Mouse (Mus musculus) myocyte (in vitro differentiated cells): Measurements from ENCODE around the gene Hibadh. TPM values are rescaled to one million over a fixed set of nuclear protein-coding genes. Genes with fewer than 3 reads are reported as not detected.

Experiments
- H3K27me3 ChIP-seq: one replicate; pipeline ENCODE4 v1.6.1; 2011; ENCODE audit not compliant: control insufficient read depth, insufficient read depth, insufficient read length
- H3K36me3 ChIP-seq: one replicate; pipeline ENCODE4 v1.6.1; 2011; ENCODE audit not compliant: control insufficient read depth, insufficient read depth
- H3K4me2 ChIP-seq: one replicate; pipeline ENCODE4 v1.6.1; 2011; ENCODE audit warnings: low read depth, control low read depth
- H3K4me3 ChIP-seq: one replicate; pipeline ENCODE4 v1.5.1; 2011; ENCODE audit warnings: mild to moderate bottlenecking, control low read depth, moderate library complexity
- H3K79me2 ChIP-seq: one replicate; pipeline ENCODE4 v1.6.1; 2011; ENCODE audit not compliant: control insufficient read depth, insufficient read depth
- H3ac ChIP-seq: one replicate; pipeline ENCODE4 v1.6.1; 2011; ENCODE audit not compliant: control insufficient read depth, insufficient read length
- CEBPB ChIP-seq: IDR thresholded peaks from 2 replicates; pipeline ENCODE4 v1.6.1; 2011; ENCODE audit warnings: mild to moderate bottlenecking, moderate library complexity; ENCODE audit not compliant: poor library complexity, insufficient read depth, severe bottlenecking
- E2F4 ChIP-seq: IDR thresholded peaks from one replicate; pipeline ENCODE4 v1.6.1; 2011; ENCODE audit warnings: mild to moderate bottlenecking, control low read depth, moderate library complexity; ENCODE audit not compliant: insufficient read depth
- MAX ChIP-seq: IDR thresholded peaks from one replicate; pipeline ENCODE4 v1.6.1; 2011; ENCODE audit warnings: low read depth, mild to moderate bottlenecking, control low read depth
- MYOD1 ChIP-seq, 3 experiments: IDR thresholded peaks; one replicate each; pipeline ENCODE4 v1.6.1; 2011; ENCODE audit warnings: control low read depth in 2 of 3, low read depth in 2 of 3, mild to moderate bottlenecking in 2 of 3, moderate library complexity in 1 of 3; ENCODE audit not compliant: insufficient read length in 2 of 3, control insufficient read depth in 1 of 3
- MYOG ChIP-seq, 3 experiments: IDR thresholded peaks; one replicate each; pipeline ENCODE4 v1.6.1; 2011; ENCODE audit warnings: control low read depth in 2 of 3, low read depth in 2 of 3, mild to moderate bottlenecking in 2 of 3; ENCODE audit not compliant: insufficient read length in 2 of 3, control insufficient read depth in 1 of 3, insufficient read depth in 1 of 3
- POLR2A ChIP-seq: IDR thresholded peaks from one replicate; pipeline ENCODE4 v1.6.1; 2011; ENCODE audit warnings: low read depth, mild to moderate bottlenecking, control low read depth, moderate library complexity; ENCODE audit not compliant: insufficient read length
- POLR2AphosphoS2 ChIP-seq: IDR thresholded peaks from one replicate; pipeline ENCODE4 v1.6.1; 2011; ENCODE audit warnings: low read depth, control low read depth; ENCODE audit not compliant: insufficient read length
- REST ChIP-seq: IDR thresholded peaks from one replicate; pipeline ENCODE4 v1.6.1; 2011; ENCODE audit warnings: mild to moderate bottlenecking, control low read depth, moderate library complexity; ENCODE audit not compliant: insufficient read depth, insufficient read length
- SRF ChIP-seq: IDR thresholded peaks from one replicate; pipeline ENCODE4 v1.6.1; 2011; ENCODE audit warnings: low read depth; ENCODE audit not compliant: control insufficient read depth, insufficient read length
- TCF12 ChIP-seq: IDR thresholded peaks from one replicate; pipeline ENCODE4 v1.6.1; 2011; ENCODE audit warnings: mild to moderate bottlenecking, control low read depth; ENCODE audit not compliant: poor library complexity, insufficient read depth, severe bottlenecking
- TCF3 ChIP-seq: IDR thresholded peaks from one replicate; pipeline ENCODE4 v1.6.1; 2011; ENCODE audit warnings: low read depth, control low read depth; ENCODE audit not compliant: insufficient read length
- USF1 ChIP-seq: IDR thresholded peaks from one replicate; pipeline ENCODE4 v1.6.1; 2011; ENCODE audit warnings: low read depth, mild to moderate bottlenecking, control low read depth, moderate library complexity
- polyA plus RNA-seq: library from polyadenylated mRNA; unstranded; fragments of >200 nt; fragmentation: generic; extraction: Trizol; gene quantifications from one replicate; pipeline ENCODE4 v1.2.1, GENCODE M21; 2012; ENCODE audit warnings: missing spikeins

Gene Hibadh
- polyA plus RNA-seq, 1 experiment = 37.0 TPM

DNA sequence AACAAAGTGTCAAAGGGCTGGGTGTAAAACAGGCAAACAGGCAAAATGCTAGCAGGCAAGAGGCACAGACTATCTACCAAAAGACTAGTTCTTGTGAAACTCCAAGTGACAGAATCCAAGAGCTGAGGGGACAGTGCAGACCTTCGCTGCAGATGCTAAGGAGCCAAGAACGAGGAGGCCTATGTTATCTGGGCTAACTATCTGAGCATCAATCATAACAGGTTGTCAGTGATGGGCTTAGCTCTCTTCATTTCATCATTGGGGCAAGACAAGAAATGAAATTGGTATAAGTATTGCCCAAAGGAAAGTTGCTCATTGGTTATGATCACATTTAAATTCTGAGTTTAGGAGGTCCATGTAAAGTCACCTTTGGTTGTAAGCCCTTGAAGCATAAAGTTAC lies 4.8 kb downstream of the Hibadh start:
- Histone ChIP-seq H3K4me2 (no peak overlapping the region), H3K27me3 (no peaks in the 10 kb centered on the region), H3K4me3 (no peak overlapping the region), H3ac (no peak overlapping the region), H3K79me2 (peaks cover 23% of the 10 kb centered on the region), H3K36me3 (no peaks in the 10 kb centered on the region)
- TF ChIP-seq POLR2A (no peak), CEBPB (no peak), SRF (no peak), MAX (no peak), REST (no peak), POLR2AphosphoS2 (no peak), TCF12 (no peak), TCF3 (no peak)

DNA sequence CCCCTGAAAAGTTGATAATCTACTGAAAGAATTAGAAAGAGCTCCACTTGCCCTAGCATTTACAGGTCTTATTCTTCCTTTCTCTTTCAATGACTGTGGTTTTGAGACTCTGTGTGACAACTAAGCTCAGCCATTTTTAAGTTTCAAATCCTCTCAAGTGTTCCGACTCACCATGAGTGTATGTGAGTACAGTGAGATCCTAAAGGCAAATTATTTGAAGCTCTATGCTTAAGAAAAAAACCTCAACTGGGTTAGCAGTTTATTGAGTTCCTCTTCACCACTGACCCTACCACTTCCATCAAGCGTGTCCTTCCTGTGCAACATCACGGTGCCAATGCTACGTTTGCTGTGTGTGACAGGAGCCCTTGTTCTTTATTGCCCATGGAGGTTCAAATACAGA lies 9.6 kb downstream of the Hibadh start:
- no peak overlapping the region for H3K4me3 ChIP-seq

GRCm38 (mm10) chr6:52629180-52629579 lies 11.0 kb downstream of the Hibadh start:
- no peak overlapping the region for H3K4me3 ChIP-seq
- peaks cover 11% of the 10 kb centered on the region for H3K36me3 ChIP-seq
- no peaks in the 10 kb centered on the region for H3K27me3 ChIP-seq
- no peaks in the 10 kb centered on the region for H3K79me2 ChIP-seq
- no peak overlapping the region for H3K4me2 ChIP-seq
- H3ac ChIP-seq = no peak overlapping the region
- no peak for TF ChIP-seq MAX
- TF ChIP-seq POLR2A = no peak
- TF ChIP-seq CEBPB = no peak
- TF ChIP-seq E2F4 = no peak
- no peak for TF ChIP-seq TCF12
- TF ChIP-seq SRF = no peak
- TF ChIP-seq USF1 = no peak
- no peak for TF ChIP-seq TCF3
- no peak for TF ChIP-seq REST
- no peak for TF ChIP-seq POLR2AphosphoS2
- no peak for TF ChIP-seq MYOD1 (IDR thresholded peaks at IDR 0.05; ENCODE audit: control insufficient read depth in 1 of 3, insufficient read length in 2 of 3, low read depth in 2 of 3)
- TF ChIP-seq MYOG (IDR thresholded peaks at IDR 0.05; ENCODE audit: control insufficient read depth in 1 of 3, insufficient read depth in 1 of 3, insufficient read length in 2 of 3, low read depth in 2 of 3) = no peak

More for the DNA sequence above, 9.6 kb downstream of the Hibadh start:
- TF ChIP-seq SRF (no peak), MYOG (IDR thresholded peaks at IDR 0.05; ENCODE audit: control insufficient read depth in 1 of 3, insufficient read depth in 1 of 3, insufficient read length in 2 of 3, low read depth in 2 of 3) (no peak), USF1 (no peak), POLR2A (no peak), CEBPB (no peak), MAX (no peak), E2F4 (no peak), REST (no peak), POLR2AphosphoS2 (no peak), TCF3 (no peak), TCF12 (no peak), MYOD1 (IDR thresholded peaks at IDR 0.05; ENCODE audit: control insufficient read depth in 1 of 3, insufficient read length in 2 of 3, low read depth in 2 of 3) (no peak)
- H3K79me2 ChIP-seq = no peaks in the 10 kb centered on the region
- no peaks in the 10 kb centered on the region for H3K27me3 ChIP-seq
- H3K36me3 ChIP-seq = peaks cover 11% of the 10 kb centered on the region
- H3K4me2 ChIP-seq = no peak overlapping the region
- no peak overlapping the region for H3ac ChIP-seq

GRCm38 (mm10) chr6:52626735-52627134 lies 13.5 kb downstream of the Hibadh start:
- H3K4me2 ChIP-seq = no peak overlapping the region
- TF ChIP-seq E2F4 (no peak), CEBPB (no peak), POLR2AphosphoS2 (no peak), USF1 (no peak), MAX (no peak), TCF12 (no peak), MYOD1 (IDR thresholded peaks at IDR 0.05; ENCODE audit: control insufficient read depth in 1 of 3, insufficient read length in 2 of 3, low read depth in 2 of 3) (no peak), REST (no peak), TCF3 (no peak), MYOG (IDR thresholded peaks at IDR 0.05; ENCODE audit: control insufficient read depth in 1 of 3, insufficient read depth in 1 of 3, insufficient read length in 2 of 3, low read depth in 2 of 3) (no peak), POLR2A (no peak)
- H3K4me3 ChIP-seq = no peak overlapping the region
- no peaks in the 10 kb centered on the region for H3K79me2 ChIP-seq
- H3K36me3 ChIP-seq = peaks cover 11% of the 10 kb centered on the region
- H3K27me3 ChIP-seq = no peaks in the 10 kb centered on the region
- no peak overlapping the region for H3ac ChIP-seq

- no peak overlapping the region for H3K4me3 ChIP-seq
- TF ChIP-seq POLR2AphosphoS2 = no peak
- no peak for TF ChIP-seq TCF3
- no peak for TF ChIP-seq SRF
- TF ChIP-seq TCF12 = no peak
- no peak for TF ChIP-seq MAX
- TF ChIP-seq MYOD1 (IDR thresholded peaks at IDR 0.05; ENCODE audit: control insufficient read depth in 1 of 3, insufficient read length in 2 of 3, low read depth in 2 of 3) = no peak
- TF ChIP-seq MYOG (IDR thresholded peaks at IDR 0.05; ENCODE audit: control insufficient read depth in 1 of 3, insufficient read depth in 1 of 3, insufficient read length in 2 of 3, low read depth in 2 of 3) = no peak
- TF ChIP-seq E2F4 = no peak
- no peak for TF ChIP-seq CEBPB
- no peak for TF ChIP-seq USF1
- TF ChIP-seq REST = no peak
- no peak for TF ChIP-seq POLR2A
- H3ac ChIP-seq = no peak overlapping the region
- H3K27me3 ChIP-seq = no peaks in the 10 kb centered on the region
- peaks cover 14% of the 10 kb centered on the region for H3K36me3 ChIP-seq
- no peak overlapping the region for H3K4me2 ChIP-seq
- no peaks in the 10 kb centered on the region for H3K79me2 ChIP-seq
These were observed 16.4 kb downstream of the Hibadh start for GRCm38 (mm10) chr6:52623741-52624140.
